Mouse (Mus musculus) neural tube, embryonic 13.5 days (tissue): ENCODE measurements around the gene Mavs. TPM values are rescaled to one million over a fixed set of nuclear protein-coding genes. Genes with fewer than 3 reads are reported as not detected.

ENCODE experiments used
- ATAC-seq: fragments of 200-750 bp; cut with Nextera tagmentation; 2 replicates; pipeline ENCODE4 v1.8.0; 2017; ENCODE audit warnings: low read depth, mild to moderate bottlenecking, moderate TSS enrichment, moderate library complexity
- H3K27ac ChIP-seq: fragments of 300-500 bp; sonication (generic); replicated peaks from 2 replicates; pipeline ENCODE4 v1.5.1; 2015; ENCODE audit warnings: moderate library complexity, mild to moderate bottlenecking, inconsistent platforms
- H3K27me3 ChIP-seq: fragments of 300-500 bp; sonication (generic); 2 replicates; pipeline ENCODE4 v1.6.1; 2015; ENCODE audit warnings: mild to moderate bottlenecking, inconsistent platforms
- H3K36me3 ChIP-seq: fragments of 300-500 bp; sonication (generic); 2 replicates; pipeline ENCODE4 v1.6.1; 2015; ENCODE audit warnings: mild to moderate bottlenecking, inconsistent platforms
- H3K4me1 ChIP-seq: fragments of 300-500 bp; sonication (generic); replicated peaks from 2 replicates; pipeline ENCODE4 v1.6.1; 2015; ENCODE audit warnings: inconsistent platforms
- H3K4me2 ChIP-seq: fragments of 300-500 bp; sonication (generic); 2 replicates; pipeline ENCODE4 v1.6.1; 2015; ENCODE audit warnings: inconsistent platforms, mild to moderate bottlenecking, moderate library complexity
- H3K4me3 ChIP-seq: fragments of 300-500 bp; sonication (generic); 2 replicates; pipeline ENCODE4 v1.5.1; 2015; ENCODE audit warnings: mild to moderate bottlenecking, inconsistent platforms
- H3K9ac ChIP-seq: fragments of 300-500 bp; sonication (generic); 2 replicates; pipeline ENCODE4 v1.6.1; 2015; ENCODE audit warnings: moderate library complexity, mild to moderate bottlenecking, inconsistent platforms
- H3K9me3 ChIP-seq: fragments of 300-500 bp; sonication (generic); 2 replicates; pipeline ENCODE4 v1.6.1; 2016; ENCODE audit warnings: inconsistent platforms
- WGBS: fragments of 180-500 bp; shearing (Covaris S2); methylation state at CpG from one replicate; pipeline ENCODE4 v1.1.7; 2015; 5-methylcytosine and 5-hydroxymethylcytosine counted together
- polyA plus RNA-seq: library from polyadenylated mRNA; unstranded; fragments of >200 nt; fragmentation: Nextera tagmentation; extraction: Ambion mirVana; gene quantifications from 2 replicates; pipeline ENCODE4 v1.2.1, GENCODE M21; 2015

Gene Mavs
- polyA plus RNA-seq, 1 experiment from 2014 or later = 7.0 TPM

- peaks cover 21% of the 10 kb centered on the region; the same call in 1 of the 2 replicates for H3K36me3 ChIP-seq
- no peak overlapping the region for H3K9ac ChIP-seq
- H3K27ac ChIP-seq = no peak overlapping the region
- no peaks in the 10 kb centered on the region for H3K9me3 ChIP-seq
- WGBS = 89% methylated on average over 3 of the region's 3 CpGs
- no peak overlapping the region for H3K4me2 ChIP-seq
- no peak overlapping the region for H3K4me3 ChIP-seq
- H3K4me1 ChIP-seq = 0 out of 2 replicates have a peak, but pooled peaks cover 7% of the 10 kb centered on the region
- no peaks in the 10 kb centered on the region for H3K27me3 ChIP-seq
- no peak for ATAC-seq
Observed at GRCm38 (mm10) chr2:131201262-131201661, 32.6 kb upstream of the Mavs start.

GRCm38 (mm10) chr2:131203816-131204409 lies 29.9 kb upstream of the Mavs start:
- Histone ChIP-seq H3K4me3 (no peak overlapping the region), H3K27ac (no peak overlapping the region), H3K27me3 (no peaks in the 10 kb centered on the region), H3K36me3 (peaks cover 4% of the 10 kb centered on the region; the same call in 1 of the 2 replicates), H3K4me2 (no peak overlapping the region), H3K9ac (no peak overlapping the region), H3K9me3 (no peaks in the 10 kb centered on the region), H3K4me1 (0 out of 2 replicates have a peak, but pooled peaks cover 7% of the 10 kb centered on the region)
- ATAC-seq = no peak
- 91% methylated on average over 6 of the region's 6 CpGs for WGBS

GRCm38 (mm10) chr2:131204410-131204981 lies 29.4 kb upstream of the Mavs start:
- Histone ChIP-seq H3K27ac (no peak overlapping the region), H3K36me3 (peaks cover 4% of the 10 kb centered on the region; the same call in 1 of the 2 replicates), H3K4me2 (no peak overlapping the region), H3K4me1 (peaks cover 12% of the 10 kb centered on the region), H3K9ac (no peak overlapping the region), H3K9me3 (no peaks in the 10 kb centered on the region), H3K4me3 (no peak overlapping the region), H3K27me3 (no peaks in the 10 kb centered on the region)
- peak; percentile 49 for ATAC-seq
- 56% methylated on average over 7 of the region's 7 CpGs for WGBS

GRCm38 (mm10) chr2:131205521-131206182 lies 28.2 kb upstream of the Mavs start:
- peaks cover 16% of the 10 kb centered on the region for H3K4me1 ChIP-seq
- ATAC-seq = no peak
- H3K9me3 ChIP-seq = no peaks in the 10 kb centered on the region
- H3K27ac ChIP-seq = no peak overlapping the region
- WGBS = 85% methylated on average over 8 of the region's 8 CpGs
- H3K36me3 ChIP-seq = no peaks in the 10 kb centered on the region
- H3K4me3 ChIP-seq = no peak overlapping the region
- no peak overlapping the region for H3K9ac ChIP-seq
- no peaks in the 10 kb centered on the region for H3K27me3 ChIP-seq
- no peak overlapping the region for H3K4me2 ChIP-seq

GRCm38 (mm10) chr2:131206778-131207177 lies 27.1 kb upstream of the Mavs start, which contains the start of gene Ap5s1:
TSS of gene Ap5s1 (plus strand) at chr2:131207078.
- H3K9ac ChIP-seq = no peak within 1 kb of the TSS
- H3K9me3 ChIP-seq = no peaks in the 10 kb centered on the region
- no peak within 1 kb of the TSS for H3K4me3 ChIP-seq
- no peaks in the 10 kb centered on the region for H3K27me3 ChIP-seq
- WGBS = 83% methylated on average over 4 of the region's 4 CpGs
- no peaks in the 10 kb centered on the region for H3K36me3 ChIP-seq
- no peak within 1 kb of the TSS for H3K4me2 ChIP-seq
- peaks cover 25% of the 10 kb centered on the region for H3K4me1 ChIP-seq
- H3K27ac ChIP-seq = no peak within 1 kb of the TSS
- ATAC-seq = no peak

- H3K4me2 ChIP-seq = no peak overlapping the region
- H3K27ac ChIP-seq = no peak overlapping the region
- no peak overlapping the region for H3K9ac ChIP-seq
- no peaks in the 10 kb centered on the region for H3K27me3 ChIP-seq
- 92% methylated on average over 2 of the region's 2 CpGs for WGBS
- H3K36me3 ChIP-seq = peaks cover 12% of the 10 kb centered on the region
- H3K4me3 ChIP-seq = no peak overlapping the region
- peaks cover 28% of the 10 kb centered on the region for H3K4me1 ChIP-seq
- H3K9me3 ChIP-seq = no peaks in the 10 kb centered on the region
- ATAC-seq = no peak
Observed at GRCm38 (mm10) chr2:131208356-131208755, 25.5 kb upstream of the Mavs start.

- peak overlapping the region; percentile 84 for H3K9ac ChIP-seq
- no peaks in the 10 kb centered on the region for H3K27me3 ChIP-seq
- H3K4me2 ChIP-seq = peak overlapping the region; percentile 56
- ATAC-seq = peak; percentile 17; the same call in 1 of the 2 replicates
- peaks cover 18% of the 10 kb centered on the region for H3K36me3 ChIP-seq
- peak overlapping the region; percentile 93 for H3K27ac ChIP-seq
- H3K4me3 ChIP-seq = peak overlapping the region; percentile 60
- no peaks in the 10 kb centered on the region for H3K9me3 ChIP-seq
- WGBS = 84% methylated on average over 4 of the region's 4 CpGs
- peaks cover 28% of the 10 kb centered on the region for H3K4me1 ChIP-seq
Observed at GRCm38 (mm10) chr2:131209125-131209795, 24.6 kb upstream of the Mavs start.

GRCm38 (mm10) chr2:131209969-131210792 lies 23.7 kb upstream of the Mavs start:
- H3K9ac ChIP-seq = peak overlapping the region; percentile 84
- no peaks in the 10 kb centered on the region for H3K9me3 ChIP-seq
- peak overlapping the region; percentile 56 for H3K4me2 ChIP-seq
- no peaks in the 10 kb centered on the region for H3K27me3 ChIP-seq
- peaks cover 21% of the 10 kb centered on the region for H3K4me1 ChIP-seq
- H3K36me3 ChIP-seq = peaks cover 18% of the 10 kb centered on the region
- peak; percentile 97 for ATAC-seq
- H3K27ac ChIP-seq = peak overlapping the region; percentile 93
- 2% methylated on average over 50 of the region's 50 CpGs for WGBS
- H3K4me3 ChIP-seq = peak overlapping the region; percentile 60

- ATAC-seq = no peak
- Histone ChIP-seq H3K4me1 (peaks cover 21% of the 10 kb centered on the region), H3K36me3 (peaks cover 18% of the 10 kb centered on the region), H3K9ac (peak overlapping the region; percentile 84), H3K9me3 (no peaks in the 10 kb centered on the region), H3K4me2 (peak overlapping the region; percentile 56), H3K27me3 (no peaks in the 10 kb centered on the region), H3K27ac (peak overlapping the region; percentile 93), H3K4me3 (peak overlapping the region; percentile 60)
- WGBS = 76% methylated on average over 9 of the region's 9 CpGs
Observed at GRCm38 (mm10) chr2:131211026-131211615, 22.7 kb upstream of the Mavs start.

GRCm38 (mm10) chr2:131213773-131214172 lies 20.1 kb upstream of the Mavs start:
- Histone ChIP-seq H3K9ac (no peak overlapping the region), H3K4me3 (no peak overlapping the region), H3K4me2 (no peak overlapping the region), H3K36me3 (peaks cover 18% of the 10 kb centered on the region), H3K27ac (no peak overlapping the region), H3K9me3 (no peaks in the 10 kb centered on the region), H3K27me3 (no peaks in the 10 kb centered on the region), H3K4me1 (peaks cover 21% of the 10 kb centered on the region)
- WGBS = 87% methylated on average over 7 of the region's 7 CpGs
- no peak for ATAC-seq
